Mouse (Mus musculus) naive thymus-derived CD4-positive, alpha-beta T cell, adult 2 months (primary cell): Measurements from ENCODE around the gene Fkbp9.
A peak's percentile ranks its signal among the peaks of the same experiment; 100 is the strongest.

Experiments
- DNase-seq: peaks from one replicate; pipeline ENCODE4 v3.0.0-alpha.2; 2011; ENCODE audit warnings: low read depth

Gene Fkbp9

GRCm38 (mm10) chr6:56904982-56905381, 73.1 kb downstream of the Fkbp9 start:
- DNase-seq: no peak

GRCm38 (mm10) chr6:56905486-56905885, 73.6 kb downstream of the Fkbp9 start:
- no peak for DNase-seq

GRCm38 (mm10) chr6:56906121-56906846, 74.4 kb downstream of the Fkbp9 start:
- DNase-seq: no peak

GRCm38 (mm10) chr6:56907973-56908372, 76.1 kb downstream of the Fkbp9 start:
- DNase-seq: no peak

GRCm38 (mm10) chr6:56908397-56908796, 76.5 kb downstream of the Fkbp9 start:
- no peak for DNase-seq

GRCm38 (mm10) chr6:56908912-56909311, 77.1 kb downstream of the Fkbp9 start:
- DNase-seq: peak; percentile 77

GRCm38 (mm10) chr6:56910910-56911309, 79.1 kb downstream of the Fkbp9 start:
- no peak for DNase-seq

GRCm38 (mm10) chr6:56913092-56913858, 81.4 kb downstream of the Fkbp9 start:
- no peak for DNase-seq

GRCm38 (mm10) chr6:56916279-56916678, 84.4 kb downstream of the Fkbp9 start:
- DNase-seq: peak; percentile 80

GRCm38 (mm10) chr6:56917578-56918368, 85.9 kb downstream of the Fkbp9 start:
- DNase-seq: no peak

- DNase-seq: peak; percentile 50
These were observed 87.6 kb downstream of the Fkbp9 start for GRCm38 (mm10) chr6:56919330-56920044.

- DNase-seq: no peak
These were observed 88.6 kb downstream of the Fkbp9 start for GRCm38 (mm10) chr6:56920222-56921092.

- DNase-seq: no peak
These were observed 91.5 kb downstream of the Fkbp9 start for GRCm38 (mm10) chr6:56923331-56923725.

GRCm38 (mm10) chr6:56923726-56924707, 92.2 kb downstream of the Fkbp9 start, which contains the start of the genes Nt5c3 and Vmn1r4:
Gene Nt5c3, minus strand, starts transcription at chr6:56923932.
Gene Vmn1r4, plus strand, starts transcription at chr6:56924015.
- peak; percentile 98 for DNase-seq
